Mouse (Mus musculus): ENCODE measurements around the gene Uap1.
"Not testable (repeated sequence)": the region's sequence is repeated elsewhere in the genome, so short reads cannot be mapped to it uniquely, and the experiment has no call there.

Uap1 gene

GRCm38 (mm10) chr1:170111651-170112226, 63.0 kb downstream of the Uap1 start:
- peak; percentile 32 for DNase-seq (ENCODE audit: low spot score)

GRCm38 (mm10) chr1:170110516-170111332, 64.0 kb downstream of the Uap1 start, which contains the start of gene Ddr2:
Gene Ddr2, minus strand, starts transcription at chr1:170110762.
- peak; percentile 93 for DNase-seq (ENCODE audit: low spot score)

- DNase-seq (ENCODE audit: low spot score) = no peak
Observed at GRCm38 (mm10) chr1:170109776-170110515, 64.8 kb downstream of the Uap1 start.

- DNase-seq (ENCODE audit: low spot score) = not testable (repeated sequence)
Observed at GRCm38 (mm10) chr1:170102814-170103213, 71.9 kb downstream of the Uap1 start.

All from adipocyte (in vitro differentiated cells).